Comparison of ENCODE assay signal across 11 mouse cellular contexts in the genomic region with DNA sequence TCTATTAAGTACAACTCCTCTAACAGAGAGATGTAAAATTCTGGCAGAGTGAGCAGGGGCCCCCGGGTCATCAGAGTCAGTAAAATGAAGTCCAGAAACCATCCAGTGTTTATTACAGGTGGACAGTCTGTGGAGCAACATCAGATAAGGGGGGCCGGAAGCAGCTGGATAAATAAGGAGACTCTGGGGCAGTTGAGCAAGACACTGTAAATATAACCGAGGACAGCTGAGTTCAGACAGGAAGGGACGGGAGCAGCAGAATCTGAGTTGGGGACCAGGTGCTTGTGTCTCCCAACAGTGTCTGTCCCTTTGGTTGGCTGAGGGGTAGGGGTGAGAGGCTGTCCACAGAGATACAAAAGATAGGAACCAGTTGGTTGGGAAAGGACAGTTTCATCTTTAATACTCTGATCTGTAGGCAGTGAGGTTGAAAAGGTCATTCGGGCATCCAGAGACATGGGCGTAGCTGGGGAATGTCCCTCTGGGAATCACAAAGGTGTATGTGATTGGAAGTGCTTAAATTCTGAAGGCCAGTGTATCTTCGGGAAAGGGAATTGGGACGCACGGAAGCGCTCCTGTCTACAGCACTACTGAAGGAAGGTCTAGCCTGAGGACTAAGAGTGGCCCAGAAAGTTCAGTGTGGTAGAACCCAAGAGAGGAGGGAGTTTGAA.
DNase-seq lines count a peak whose midpoint lies in the region; ATAC-seq lines count a peak whose summit lies in the region.
"Had no signal": no experiment of that assay in that cellular context is flagged by ENCODE, and none has a peak within 500 bp of the region (broad histone marks: within the 10 kb centered on the region; RNA-seq: fewer than 3 reads in every experiment).

No protein-coding gene starts in this region.

- no peaks in the 10 kb centered on the region for H3K27me3 ChIP-seq in kidney, embryonic 16.5 days (ENCODE audit: insufficient read depth, low read length)
- no peaks in the 10 kb centered on the region for H3K27me3 ChIP-seq in hindbrain, embryonic 10.5 days (ENCODE audit: insufficient read depth, poor library complexity, severe bottlenecking)

- no peak overlapping the region for H3K4me3 ChIP-seq in kidney, embryonic 16.5 days (ENCODE audit: low read length)
- H3K4me3 ChIP-seq in hindbrain, embryonic 10.5 days = no peak overlapping the region
- H3K4me3 ChIP-seq: limb, embryonic 10.5 days had no signal

- no peak for DNase-seq in kidney, postnatal 4 days
- DNase-seq in R1 (ENCODE audit: low read depth, low spot score) (peak; percentile 62), liver (peak; percentile 32)
- DNase-seq in lung, postnatal 25 days (ENCODE audit: low spot score) = peak; percentile 24
- no peak for DNase-seq in hindbrain, embryonic 10.5 days (ENCODE audit: low spot score)
- DNase-seq in Muller cell, postnatal 12 days (ENCODE audit: inconsistent ontology term) = no peak
- no peak for DNase-seq in retina, embryonic 14.5 days (ENCODE audit: low spot score)
- DNase-seq: adrenal gland, postnatal 36 days; forebrain, postnatal 0 days had no signal

- no peaks in the 10 kb centered on the region for H3K9me3 ChIP-seq in kidney, embryonic 16.5 days (ENCODE audit: low read length)
- no peaks in the 10 kb centered on the region for H3K9me3 ChIP-seq in hindbrain, embryonic 10.5 days
- H3K9me3 ChIP-seq: limb, embryonic 10.5 days had no signal

- no peak overlapping the region for H3K9ac ChIP-seq in kidney, embryonic 16.5 days (replicated peaks; ENCODE audit: low read length)
- H3K9ac ChIP-seq: forebrain, postnatal 0 days had no signal

- H3K27ac ChIP-seq in kidney, embryonic 16.5 days (ENCODE audit: low read length) = no peak overlapping the region
- no peak overlapping the region for H3K27ac ChIP-seq in hindbrain, embryonic 10.5 days

- peaks cover 14% of the 10 kb centered on the region for H3K4me1 ChIP-seq in kidney, embryonic 16.5 days (ENCODE audit: insufficient read depth, low read length)
- peaks cover 30% of the 10 kb centered on the region for H3K4me1 ChIP-seq in hindbrain, embryonic 10.5 days (replicated peaks)

- peak; percentile 55 for ATAC-seq in kidney, embryonic 16.5 days (ENCODE audit: low FRiP score, low TSS enrichment)
- ATAC-seq: forebrain, postnatal 0 days had no signal

- H3K36me3 ChIP-seq in kidney, embryonic 16.5 days (ENCODE audit: insufficient read depth, low read length) = peaks cover 30% of the 10 kb centered on the region
- H3K36me3 ChIP-seq in hindbrain, embryonic 10.5 days = peaks cover 27% of the 10 kb centered on the region

- 61% methylated on average over 10 of the region's 10 CpGs for WGBS in kidney, embryonic 16.5 days
- WGBS in hindbrain, embryonic 10.5 days = 83% methylated on average over 10 of the region's 10 CpGs

- H3K4me2 ChIP-seq in kidney, embryonic 16.5 days (replicated peaks; ENCODE audit: low read depth, low read length) = no peak overlapping the region

Comparison
In these comparisons a context has a peak if more than half of its experiments do, and no peak if none do; other contexts are left out.
1. DNase-seq: peak in R1 (single experiment), liver (single experiment) and lung, postnatal 25 days (single experiment); none in kidney, postnatal 4 days (0 of 2), hindbrain, embryonic 10.5 days (single experiment), Muller cell, postnatal 12 days (single experiment) and retina, embryonic 14.5 days (single experiment).